Mouse (Mus musculus) T-helper 2 cell (primary cell): ENCODE measurements around the gene Dtnb.
"Not testable (repeated sequence)": the region's sequence is repeated elsewhere in the genome, so short reads cannot be mapped to it uniquely, and the experiment has no call there.

Experiments
- in situ Hi-C: fragments of 300-600 bp; cut with MboI, MseI; formaldehyde crosslinking; loops from one replicate; pipeline ENCODE4 v1.15.1; 2025; ENCODE audit warnings: high pct_unique_total_duplicates

Gene Dtnb

DNA sequence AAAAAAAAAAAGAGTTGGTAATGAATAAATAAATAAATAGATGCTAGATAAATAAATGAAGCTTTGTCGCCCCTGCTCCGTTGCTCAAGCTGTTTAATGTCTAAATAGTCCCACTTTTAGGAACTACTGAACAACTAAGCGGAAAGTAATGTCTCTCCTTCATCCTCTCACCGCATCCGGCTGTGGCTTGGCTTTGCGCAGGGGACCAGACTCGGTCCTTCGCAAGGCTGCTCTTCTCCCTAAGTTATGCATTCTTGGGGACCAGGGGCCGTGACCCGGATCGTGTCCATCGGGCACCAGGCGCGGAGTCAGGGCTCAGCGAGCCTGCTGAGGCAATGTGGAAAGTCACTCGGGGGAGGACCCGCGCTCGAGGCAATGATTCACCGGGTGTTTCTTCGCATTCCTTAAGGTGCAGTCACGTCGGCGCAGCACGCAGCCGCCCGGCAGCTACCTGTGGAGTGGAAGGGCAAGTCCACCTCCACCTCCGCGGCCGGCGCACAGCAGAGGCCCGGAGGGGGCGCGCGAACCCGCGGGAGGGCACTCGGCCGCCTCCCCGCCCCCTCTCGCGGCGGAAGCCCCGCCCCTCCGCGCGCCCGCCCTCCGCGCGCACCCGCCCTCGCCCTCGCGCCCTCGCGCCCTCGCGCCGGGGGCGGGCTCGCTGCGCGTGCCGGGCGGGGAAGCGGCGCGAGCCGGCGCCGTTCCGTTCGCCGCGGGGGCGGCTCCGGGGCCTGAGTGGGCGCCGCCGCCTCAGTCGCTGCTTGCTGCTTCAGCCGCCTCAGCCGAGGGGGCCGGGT lies at the start of gene Dtnb:
TSS of gene Dtnb (plus strand) at position 595 of the 794 bp plus-strand sequence.
- in situ Hi-C loops = no loop called here

DNA sequence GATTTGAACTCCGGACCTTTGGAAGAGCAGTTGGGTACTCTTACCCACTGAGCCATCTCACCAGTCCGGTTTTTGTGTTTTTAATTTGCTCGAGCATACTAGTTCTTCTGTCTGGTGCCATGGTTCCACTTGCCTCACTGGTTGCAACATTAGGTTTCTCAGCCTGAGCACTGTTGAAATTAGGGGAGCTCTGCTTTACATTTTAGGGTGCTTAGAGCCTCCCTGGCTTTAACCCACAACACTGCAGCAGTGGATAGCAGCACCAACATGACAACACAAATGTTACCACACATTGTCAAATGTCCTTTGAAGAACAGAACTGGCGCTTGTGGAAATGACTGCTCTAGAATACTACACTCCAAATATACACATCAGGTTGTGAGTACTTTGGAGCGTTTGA lies 46.6 kb upstream of the Dtnb start:
- in situ Hi-C loops = no loop called here

DNA sequence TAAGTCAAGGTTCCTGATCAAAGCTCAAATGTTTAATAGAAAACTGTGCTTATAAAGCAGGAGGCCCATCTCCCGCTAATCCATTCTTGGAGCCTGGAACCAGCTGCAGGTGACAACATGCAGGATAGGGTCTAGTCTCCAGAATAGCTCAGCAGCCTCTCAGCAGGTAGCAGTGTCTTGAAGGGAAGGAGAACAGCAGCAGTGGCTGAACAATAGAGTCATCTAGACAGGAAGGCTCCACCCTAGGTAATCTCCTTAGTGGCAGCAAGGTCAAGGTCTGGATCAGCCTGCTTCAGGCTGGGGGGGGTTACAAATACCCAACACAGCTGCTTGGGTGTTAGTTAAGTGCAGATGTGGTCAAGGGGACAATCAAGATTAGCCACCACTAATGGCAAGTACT lies 36.7 kb upstream of the Dtnb start:
- in situ Hi-C loops = not testable (repeated sequence)

DNA sequence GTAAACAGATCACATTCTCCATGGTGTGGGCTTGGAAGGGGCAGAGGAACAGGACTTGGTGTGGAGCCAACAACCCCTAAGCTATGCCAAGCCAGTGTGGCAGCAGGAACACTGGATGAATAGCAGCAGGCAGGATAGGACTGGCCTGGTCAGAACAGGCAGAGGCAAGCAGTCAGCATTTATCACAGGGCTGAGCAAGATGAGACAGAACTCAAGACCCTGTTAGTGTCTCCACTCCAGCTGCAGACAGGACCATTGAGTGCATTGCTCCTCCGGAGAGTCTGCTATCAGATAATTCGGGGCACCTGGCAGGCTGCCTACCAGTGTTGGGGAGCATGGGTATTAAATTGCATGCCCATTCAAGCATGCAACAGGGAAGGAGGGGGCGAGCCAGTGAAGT lies 34.6 kb upstream of the Dtnb start:
- in situ Hi-C loops = no loop called here

DNA sequence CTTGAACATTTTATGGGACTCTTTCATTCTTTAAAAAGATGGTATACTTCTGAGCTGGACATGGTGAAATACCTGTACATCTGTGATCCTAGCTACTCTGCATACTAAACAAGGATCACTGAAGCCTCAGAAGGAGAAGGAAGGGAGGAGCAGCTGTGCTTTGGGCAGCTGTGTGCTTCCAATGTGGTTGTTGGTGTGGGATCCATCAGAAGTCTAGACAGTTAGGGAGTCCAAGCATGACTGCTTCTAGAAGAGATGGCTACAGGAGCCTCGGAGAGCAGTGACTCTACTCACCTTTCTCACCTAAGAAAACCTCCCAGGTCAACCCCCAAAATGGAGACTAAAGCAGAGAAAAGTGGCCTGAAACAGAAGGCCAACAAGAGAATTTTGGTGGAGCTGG lies 34.1 kb upstream of the Dtnb start:
- in situ Hi-C loops = no loop called here

DNA sequence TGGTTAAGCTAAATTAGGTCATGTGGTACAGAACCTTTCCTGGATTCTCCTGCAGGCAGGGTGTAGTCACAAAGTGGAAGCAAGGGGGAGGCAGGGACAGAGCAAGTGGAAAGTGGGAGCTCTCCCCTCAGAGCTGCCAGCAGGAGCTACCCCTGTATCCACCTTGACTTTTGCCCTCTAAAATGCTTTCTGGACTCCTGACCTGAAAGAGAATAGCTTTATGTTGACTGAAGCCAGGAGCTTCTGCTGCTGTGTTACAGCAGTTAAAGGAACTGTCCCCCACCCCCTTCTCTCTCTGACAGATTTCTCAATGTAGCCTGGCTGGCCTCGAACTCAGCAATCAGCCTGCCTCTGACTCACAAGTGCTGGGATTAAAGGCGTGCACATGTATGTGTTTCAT lies 32.6 kb upstream of the Dtnb start:
- in situ Hi-C loops = no loop called here

DNA sequence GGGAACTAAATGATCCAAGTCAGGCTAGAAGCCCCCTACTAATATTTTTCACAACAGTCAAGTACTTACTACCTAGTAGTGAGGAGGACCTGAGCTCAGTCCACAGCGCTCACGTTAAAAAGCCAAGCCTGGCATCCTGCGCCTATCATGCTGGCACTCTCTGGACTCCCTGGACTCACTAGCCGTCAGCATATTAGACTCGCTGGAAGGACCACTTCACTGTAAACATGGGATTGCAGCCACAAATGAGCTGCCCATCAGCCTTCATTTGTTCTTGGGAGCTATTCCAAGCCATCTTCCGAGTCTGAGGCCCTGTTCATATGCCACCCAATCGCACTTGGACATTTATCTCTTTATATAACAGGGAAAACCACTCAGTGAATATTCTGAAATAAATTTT lies 31.3 kb upstream of the Dtnb start:
- in situ Hi-C loops = no loop called here

DNA sequence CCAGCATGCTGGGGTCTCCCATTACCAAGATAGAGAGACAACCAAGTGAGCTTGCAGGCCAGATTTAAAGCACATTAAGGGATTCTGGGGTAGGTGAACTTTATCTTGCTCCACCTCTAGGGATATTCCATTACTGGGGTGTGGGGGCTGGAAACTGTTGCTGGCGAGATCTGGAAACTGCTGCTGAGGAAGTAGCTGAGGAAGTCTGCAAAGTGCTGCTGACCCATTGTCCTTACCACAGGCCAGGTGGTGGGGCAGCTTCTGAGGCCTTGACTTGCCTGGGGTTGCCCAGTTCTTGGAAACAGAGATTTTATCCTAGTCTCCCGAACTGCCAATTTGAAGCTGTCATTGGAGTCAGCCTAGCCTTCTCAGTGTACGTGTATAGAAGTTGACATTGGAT lies 26.7 kb upstream of the Dtnb start:
- in situ Hi-C loops = no loop called here

DNA sequence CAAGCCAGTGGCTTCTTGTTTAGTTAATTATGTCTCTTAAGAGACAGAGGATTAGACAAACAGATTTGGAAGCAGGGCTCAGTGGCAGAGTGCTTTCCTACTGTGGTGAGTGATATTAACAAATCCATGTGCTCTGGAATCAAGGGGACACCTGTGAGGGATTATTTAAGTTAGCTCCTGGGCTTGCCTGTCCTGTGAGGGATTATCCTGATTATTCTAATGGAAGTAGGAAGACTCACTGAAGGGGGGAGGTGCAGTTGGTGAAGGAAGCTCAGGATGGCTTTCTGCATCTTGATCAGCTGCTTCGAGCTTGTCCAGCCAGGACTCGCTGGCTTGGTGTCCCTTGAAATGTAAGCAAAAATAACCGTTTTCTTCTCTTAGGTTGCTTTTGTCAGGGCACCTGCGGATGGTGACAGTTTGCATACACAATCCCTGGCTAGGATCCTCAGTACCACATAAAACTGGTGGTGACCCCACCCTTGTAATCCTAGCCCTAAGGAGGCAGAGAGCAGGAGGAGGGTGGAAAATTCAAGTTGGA lies 26.0 kb upstream of the Dtnb start:
- in situ Hi-C loops = no loop called here

DNA sequence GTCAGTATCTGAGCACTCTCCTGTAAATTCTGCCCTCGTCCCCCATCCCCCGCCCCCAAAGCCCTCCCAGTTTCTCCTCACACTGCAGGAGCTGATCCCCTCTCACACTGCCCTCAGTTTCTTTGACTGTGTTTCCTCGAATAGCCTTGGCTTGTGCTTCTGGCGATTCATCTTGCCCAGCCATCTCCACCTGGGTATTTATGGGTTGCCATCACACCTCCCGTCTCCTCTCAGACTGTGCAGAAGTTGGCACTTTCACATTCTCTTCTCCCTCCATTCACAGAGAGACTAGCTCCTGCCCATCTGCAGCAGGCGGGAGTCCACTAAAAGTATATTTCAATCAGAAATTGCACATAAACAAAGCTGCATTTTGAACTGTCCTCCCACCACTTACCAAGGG lies 25.4 kb upstream of the Dtnb start:
- in situ Hi-C loops = no loop called here

DNA sequence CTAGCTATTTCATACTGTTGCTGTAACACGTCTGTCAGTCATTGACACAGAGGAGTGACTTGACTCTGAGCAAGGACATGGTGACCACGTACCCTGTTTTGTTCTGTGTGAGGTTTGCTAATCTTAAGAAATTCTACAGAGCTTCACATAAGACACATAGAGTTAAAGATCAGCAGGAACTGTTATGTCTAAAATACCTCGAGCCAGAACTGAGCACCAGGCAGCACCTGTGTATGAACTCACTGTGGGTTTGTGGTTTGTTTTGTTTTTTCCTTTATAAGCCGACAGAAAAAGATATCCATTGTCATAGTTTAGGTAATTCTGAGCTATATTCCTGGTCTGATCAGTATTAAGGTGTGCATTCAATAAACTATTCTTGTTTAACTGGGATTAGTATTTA lies 24.7 kb upstream of the Dtnb start:
- in situ Hi-C loops = no loop called here

DNA sequence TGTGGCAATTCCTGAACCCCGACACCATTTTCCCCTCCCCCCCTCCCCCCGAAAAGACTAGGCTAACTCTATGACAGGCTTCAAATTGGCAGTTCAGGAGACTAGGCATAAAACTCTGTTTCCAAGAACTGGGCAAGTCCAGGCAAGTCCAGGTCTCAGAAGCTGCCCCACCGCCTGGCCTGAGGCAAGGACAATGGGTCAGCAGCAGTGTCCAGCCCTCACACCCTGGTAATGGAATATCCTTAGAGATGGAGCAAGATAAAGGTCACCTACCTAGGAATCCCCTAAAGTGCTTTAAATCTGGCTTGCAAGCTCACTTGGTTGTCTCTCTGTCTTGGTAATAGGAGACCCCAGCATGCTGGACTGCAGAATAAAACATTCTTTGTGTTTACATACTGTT lies 24.3 kb upstream of the Dtnb start:
- in situ Hi-C loops = no loop called here

DNA sequence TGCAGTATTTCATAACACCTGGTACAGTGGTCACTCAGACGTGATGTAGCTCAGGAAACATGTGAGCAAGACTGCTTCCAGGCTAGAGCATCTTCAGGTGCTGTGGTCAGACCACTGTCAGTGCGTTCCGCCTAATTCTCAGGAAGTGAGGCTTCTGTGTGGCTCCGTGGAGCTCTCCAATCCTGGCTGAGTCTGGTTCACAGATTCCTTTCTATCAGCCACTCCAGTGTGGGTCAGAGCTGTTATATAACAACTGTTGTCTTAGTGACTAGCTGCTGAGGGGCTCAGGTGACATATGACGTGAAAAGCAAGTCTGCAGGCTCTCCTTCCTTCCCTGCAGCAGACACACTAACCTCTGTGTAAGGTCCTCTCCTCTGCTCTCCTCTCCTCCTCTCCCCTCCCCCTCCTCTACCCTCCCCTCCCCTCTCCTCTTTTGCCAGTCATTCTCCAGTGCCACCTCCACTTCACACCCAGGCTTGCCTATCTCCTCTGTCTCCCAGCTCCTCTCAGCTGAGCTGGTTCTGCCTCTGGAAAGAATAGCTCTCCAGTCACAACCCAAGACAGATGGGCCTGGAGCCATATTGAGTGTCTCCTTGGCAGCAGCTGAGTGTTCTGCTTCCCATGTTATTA lies 23.5 kb upstream of the Dtnb start:
- in situ Hi-C loops = no loop called here

DNA sequence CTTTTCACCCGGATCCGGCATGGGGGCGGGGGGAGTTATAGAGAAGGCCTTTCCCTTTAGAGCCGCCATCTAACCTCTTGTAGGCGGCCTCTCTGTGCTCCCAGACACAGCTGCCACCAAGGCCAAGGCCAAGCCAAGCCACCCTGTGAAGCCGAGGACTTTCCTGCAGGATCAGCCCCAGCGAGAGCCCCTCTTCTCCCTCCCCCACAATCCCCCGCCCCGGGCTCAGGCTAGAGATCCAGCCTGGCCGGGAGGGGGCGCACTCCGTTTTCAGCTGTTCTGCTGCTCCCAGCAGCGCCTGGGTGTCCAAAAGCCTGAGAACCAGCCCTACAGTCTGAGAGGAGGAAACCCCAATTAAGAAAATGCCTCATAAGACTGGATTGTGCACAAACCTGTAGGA lies 21.9 kb upstream of the Dtnb start:
- in situ Hi-C loops = no loop called here

DNA sequence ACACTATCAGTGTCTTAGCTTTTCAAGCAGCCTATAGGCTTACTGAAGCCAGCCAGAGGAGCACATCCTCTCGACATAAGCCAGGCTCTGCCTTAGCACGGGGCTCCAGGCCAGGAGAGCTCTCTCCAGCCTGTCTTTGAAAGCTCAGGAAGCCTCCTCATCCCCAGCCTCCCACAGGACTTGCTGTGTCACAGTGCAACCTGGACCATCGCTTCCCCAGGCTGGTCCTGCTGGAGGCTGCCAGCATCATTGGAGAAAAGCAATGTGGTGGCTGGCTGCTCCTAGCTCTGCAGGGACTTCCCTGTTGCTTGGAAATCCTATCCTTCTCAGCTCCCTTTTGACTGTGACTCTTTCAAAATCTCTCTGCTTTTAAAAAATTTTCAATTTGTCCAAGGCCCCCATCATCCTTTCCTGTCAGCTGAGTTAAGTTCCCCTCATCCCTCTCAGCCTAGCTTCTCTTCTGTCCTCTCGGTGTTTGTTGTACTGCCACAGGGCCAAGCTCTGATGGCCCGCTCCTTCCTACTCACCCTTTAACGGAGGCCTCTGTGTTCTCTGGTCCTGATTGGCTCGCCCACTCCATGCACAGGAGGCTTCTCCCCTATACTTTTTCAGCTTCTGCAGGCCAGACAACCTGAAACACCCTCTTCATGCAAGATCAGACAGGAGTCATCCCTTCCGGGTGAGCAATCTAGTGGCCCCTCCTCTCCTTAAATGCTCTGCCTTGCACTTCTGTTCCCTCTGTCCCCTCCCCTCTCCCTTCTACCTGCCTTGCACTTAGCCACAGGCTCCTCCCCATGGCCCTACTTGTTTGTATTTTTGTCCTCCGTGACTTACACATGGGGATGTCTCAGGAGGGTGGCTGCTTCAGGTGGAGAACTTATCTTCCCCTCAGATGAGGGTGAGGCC lies 14.5 kb upstream of the Dtnb start:
- in situ Hi-C loops = no loop called here

DNA sequence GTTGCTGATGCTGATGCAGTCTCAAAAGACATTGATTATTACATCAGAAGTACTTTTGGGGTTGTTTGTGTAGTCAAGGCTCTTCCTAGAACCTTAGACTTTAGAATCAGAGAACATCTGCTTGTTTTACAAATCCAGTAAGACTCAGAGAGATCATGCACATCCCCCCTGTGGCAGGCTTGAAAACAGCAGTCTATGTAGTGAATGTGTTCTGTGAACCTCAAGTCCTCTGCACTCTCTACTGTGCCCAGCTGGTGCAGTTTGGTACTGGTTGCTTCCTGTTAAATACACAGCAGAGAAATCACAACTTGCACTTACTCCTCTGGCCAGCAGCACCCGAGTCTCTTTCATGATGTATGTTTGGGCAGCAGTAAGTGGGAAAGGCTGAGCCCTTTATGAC lies 11.6 kb upstream of the Dtnb start:
- in situ Hi-C loops = no loop called here

DNA sequence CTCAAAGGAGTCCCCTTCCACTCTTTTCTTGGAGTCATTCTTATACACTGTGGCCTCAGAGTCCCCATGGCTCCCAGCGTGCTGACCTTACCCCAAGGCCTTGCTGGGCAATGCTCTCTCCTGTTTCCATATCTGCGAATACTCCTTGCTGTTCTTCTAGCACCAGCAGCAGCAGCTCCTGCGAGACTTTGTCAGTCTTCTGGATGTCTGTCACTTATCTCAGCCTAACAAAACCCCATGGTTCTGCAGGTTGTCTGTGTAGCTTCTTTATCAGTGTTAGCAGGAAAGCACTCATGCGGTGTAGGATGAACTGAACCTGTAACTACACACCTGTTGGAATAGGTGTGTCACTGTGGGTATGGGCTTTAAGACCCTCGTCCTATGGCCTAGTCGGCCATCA lies 11.1 kb upstream of the Dtnb start:
- in situ Hi-C loops = no loop called here

DNA sequence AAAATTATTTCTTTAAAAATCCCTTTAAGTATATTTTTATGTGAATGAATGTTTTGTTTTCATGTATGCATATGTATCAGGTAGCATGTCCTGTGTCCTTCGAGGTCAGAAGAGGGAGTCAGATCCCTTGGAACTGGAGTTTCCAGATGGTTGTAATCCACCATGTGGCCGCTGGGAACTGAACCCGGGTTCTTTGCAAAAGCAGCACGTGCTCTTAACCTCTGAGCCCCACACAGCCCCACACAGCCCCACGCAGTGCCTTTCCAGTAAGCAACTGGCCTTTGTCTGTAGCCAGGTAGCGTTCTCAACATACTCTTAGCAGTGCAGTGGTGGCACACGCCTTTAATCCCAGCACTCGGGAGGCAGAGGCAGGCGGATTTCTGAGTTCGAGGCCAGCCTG lies 9.4 kb upstream of the Dtnb start:
- in situ Hi-C loops = no loop called here

DNA sequence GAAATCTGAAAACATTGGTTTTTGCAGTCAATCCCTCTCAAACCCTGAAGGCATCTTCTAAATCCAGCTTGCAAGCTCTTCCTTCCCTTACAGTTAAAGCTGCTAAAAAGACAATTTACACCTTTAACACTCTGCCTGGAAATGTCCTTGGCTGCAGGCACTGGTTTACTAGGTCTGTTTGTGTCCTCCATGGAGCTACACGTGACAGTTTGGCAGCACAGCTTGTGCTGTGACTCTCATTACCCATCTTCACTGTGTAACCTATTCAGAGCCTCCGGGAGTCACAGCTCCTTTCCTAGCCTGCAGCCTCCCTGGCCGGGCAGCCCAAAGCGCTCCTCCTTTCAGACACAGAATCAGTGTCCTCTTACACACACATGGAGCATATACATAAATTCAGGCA lies 8.5 kb upstream of the Dtnb start:
- in situ Hi-C loops = no loop called here

DNA sequence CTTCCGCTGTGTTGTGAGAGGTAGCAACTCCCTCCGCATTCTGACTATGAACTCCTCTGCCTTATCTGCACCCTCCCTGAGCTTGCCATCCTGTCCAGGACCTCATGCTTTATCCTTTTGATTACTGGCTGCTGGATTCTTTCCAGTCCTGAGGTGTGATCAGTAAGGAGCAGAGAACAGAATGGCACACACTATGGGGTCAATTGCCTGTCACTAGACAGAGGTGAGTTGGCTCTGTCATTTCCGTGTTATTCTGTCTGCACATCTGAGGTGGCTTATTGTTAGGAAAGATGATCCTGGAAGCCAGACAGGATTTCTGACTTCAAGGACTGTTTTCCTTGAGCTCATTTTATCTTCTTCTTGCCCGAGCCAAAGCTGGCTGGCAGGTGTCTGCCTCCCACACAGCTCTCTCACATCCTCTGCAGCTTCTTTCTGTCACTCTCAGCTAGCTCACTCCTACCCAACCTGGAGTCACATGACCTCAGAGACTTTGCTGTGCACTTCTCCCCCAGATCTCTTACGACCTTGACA lies 3.7 kb upstream of the Dtnb start:
- in situ Hi-C loops = no loop called here

DNA sequence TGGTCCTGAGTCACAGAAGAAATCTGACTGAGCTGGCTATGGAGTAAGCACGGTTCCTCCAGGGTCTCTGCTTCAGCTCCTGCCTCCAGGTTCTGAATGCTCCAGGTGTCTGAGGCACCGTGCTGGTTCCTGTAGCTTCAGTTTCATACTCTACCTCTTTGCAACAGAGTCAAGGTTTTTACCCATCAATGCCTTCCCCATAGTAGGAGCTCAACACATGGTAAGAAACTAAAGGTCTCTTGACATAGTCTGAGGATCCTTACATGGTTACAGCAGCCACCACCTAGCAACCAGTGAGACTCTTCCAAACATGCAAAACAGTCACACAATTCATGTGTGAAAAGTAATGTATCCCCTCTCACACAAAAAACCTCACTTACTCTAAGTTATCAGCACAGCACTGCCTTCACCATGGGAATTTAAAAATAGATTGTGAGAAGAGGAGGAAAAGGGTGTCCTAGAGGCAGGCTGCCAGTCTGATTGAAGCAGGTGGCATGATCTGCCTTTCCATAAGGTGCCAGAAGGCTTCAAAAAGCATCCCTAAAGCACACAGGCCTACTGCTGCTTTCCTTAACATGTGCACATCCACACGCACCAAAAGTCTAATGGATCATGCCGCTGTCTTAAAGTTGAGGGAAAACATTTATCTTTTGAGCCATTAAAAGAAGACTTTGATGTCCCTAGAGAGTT lies 1.3 kb upstream of the Dtnb start:
- in situ Hi-C loops = no loop called here
